Mouse (Mus musculus) embryonic facial prominence, embryonic 10.5 days (tissue): Measurements from ENCODE around the gene Tmc2. TPM values are rescaled to one million over a fixed set of nuclear protein-coding genes. Genes with fewer than 3 reads are reported as not detected.
A peak's percentile ranks its signal among the peaks of the same experiment; 100 is the strongest.

Source experiments
- DNase-seq: peaks from one replicate; pipeline ENCODE4 v3.0.0-alpha.2; 2017; ENCODE audit warnings: low spot score
- H3K27ac ChIP-seq: fragments of 300-500 bp; sonication (generic); replicated peaks from 2 replicates; pipeline ENCODE4 v1.5.1; 2016; ENCODE audit warnings: mild to moderate bottlenecking
- H3K27me3 ChIP-seq: fragments of 300-500 bp; sonication (generic); replicated peaks from 2 replicates; pipeline ENCODE4 v1.6.1; 2016; ENCODE audit warnings: low read depth, mild to moderate bottlenecking; ENCODE audit not compliant: poor library complexity, severe bottlenecking
- H3K36me3 ChIP-seq: fragments of 300-500 bp; sonication (generic); replicated peaks from 2 replicates; pipeline ENCODE4 v1.6.1; 2016; ENCODE audit warnings: mild to moderate bottlenecking, moderate library complexity
- H3K4me1 ChIP-seq: fragments of 300-500 bp; sonication (generic); 2 replicates; pipeline ENCODE4 v1.6.1; 2016
- H3K4me3 ChIP-seq: fragments of 300-500 bp; sonication (generic); 2 replicates; pipeline ENCODE4 v1.5.1; 2016; ENCODE audit warnings: mild to moderate bottlenecking, moderate library complexity
- H3K9me3 ChIP-seq: fragments of 300-500 bp; sonication (generic); 2 replicates; pipeline ENCODE4 v1.6.1; 2016; ENCODE audit warnings: mild to moderate bottlenecking
- WGBS: fragments of 180-500 bp; shearing (Covaris S2); methylation state at CpG from one replicate; pipeline ENCODE4 v1.1.7; 2016; 5-methylcytosine and 5-hydroxymethylcytosine counted together
- polyA plus RNA-seq: library from polyadenylated mRNA; unstranded; fragments of >200 nt; fragmentation: Nextera tagmentation; extraction: Ambion mirVana; gene quantifications from 2 replicates; pipeline ENCODE4 v1.2.1, GENCODE M21; 2016

Tmc2 gene
- polyA plus RNA-seq, 1 experiment from 2014 or later = not detected

DNA sequence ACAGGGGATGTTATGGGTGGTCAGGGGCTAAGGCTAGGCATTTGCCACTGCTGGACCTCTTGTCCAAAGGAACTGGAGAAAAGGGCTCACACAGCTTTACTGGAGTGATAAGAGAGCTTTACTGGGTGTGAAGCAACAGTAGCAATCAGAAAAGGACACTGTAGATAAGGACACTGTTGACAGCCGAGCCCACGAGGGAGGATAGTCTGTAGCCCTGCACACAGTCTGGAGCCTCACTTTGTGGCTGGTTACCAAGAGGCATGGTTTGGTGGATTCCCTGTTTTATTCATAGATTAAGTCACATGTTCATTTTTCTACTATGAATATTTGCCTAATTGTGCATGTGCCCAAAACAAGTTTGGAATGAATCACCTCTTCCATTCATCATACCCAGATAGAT is 67.4 kb downstream of the Tmc2 start:
- H3K27me3 ChIP-seq = no peaks in the 10 kb centered on the region
- no peaks in the 10 kb centered on the region for H3K4me1 ChIP-seq
- DNase-seq = no peak
- no peak overlapping the region for H3K27ac ChIP-seq
- H3K9me3 ChIP-seq = no peaks in the 10 kb centered on the region
- 84% methylated on average over 2 of the region's 2 CpGs for WGBS
- no peaks in the 10 kb centered on the region for H3K36me3 ChIP-seq
- no peak overlapping the region for H3K4me3 ChIP-seq

DNA sequence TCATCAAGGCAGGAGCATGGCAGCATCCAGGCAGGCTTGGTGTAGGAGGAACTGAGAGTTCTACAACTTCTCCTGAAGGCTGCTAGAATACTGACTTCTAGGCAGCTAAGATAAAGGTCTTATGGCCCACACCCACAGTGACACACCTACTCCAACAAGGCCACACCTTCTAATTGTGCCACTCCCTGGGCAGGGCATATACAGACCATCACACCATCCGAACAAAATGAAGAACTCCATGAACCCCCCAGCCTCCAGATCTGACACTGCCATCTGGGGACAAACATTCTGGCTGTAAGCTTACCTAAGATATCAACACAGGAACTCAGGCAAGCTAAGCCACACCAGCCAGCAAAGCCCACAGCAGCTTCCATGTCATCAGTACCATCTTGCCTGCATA is 70.5 kb downstream of the Tmc2 start:
- no peak overlapping the region for H3K27ac ChIP-seq
- no peaks in the 10 kb centered on the region for H3K27me3 ChIP-seq
- no peaks in the 10 kb centered on the region for H3K9me3 ChIP-seq
- no peaks in the 10 kb centered on the region for H3K4me1 ChIP-seq
- H3K36me3 ChIP-seq = no peaks in the 10 kb centered on the region
- no peak for DNase-seq
- 91% methylated on average over 1 of the region's 1 CpGs for WGBS
- no peak overlapping the region for H3K4me3 ChIP-seq

DNA sequence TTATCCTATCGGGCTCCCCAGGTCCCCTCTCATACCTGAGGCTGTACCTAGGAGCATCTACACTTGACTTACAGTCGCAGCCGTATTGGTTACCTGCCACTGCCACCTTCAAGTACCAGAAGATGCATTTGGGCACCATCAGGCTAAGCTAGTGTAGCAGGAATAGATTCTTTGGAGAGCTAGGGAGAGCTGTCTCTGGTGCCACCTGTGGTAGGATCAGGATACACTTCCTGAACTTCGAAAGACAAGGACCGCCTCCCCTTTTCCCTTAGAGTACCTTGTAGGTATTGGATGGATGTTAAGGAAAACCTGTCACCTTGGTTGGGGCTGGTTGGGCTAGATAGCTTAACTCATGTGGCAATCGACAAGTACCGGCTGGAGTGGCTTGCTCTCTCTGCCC is 73.1 kb downstream of the Tmc2 start:
- no peaks in the 10 kb centered on the region for H3K36me3 ChIP-seq
- H3K27ac ChIP-seq = no peak overlapping the region
- DNase-seq = no peak
- H3K9me3 ChIP-seq = no peaks in the 10 kb centered on the region
- H3K4me1 ChIP-seq = peaks cover 3% of the 10 kb centered on the region
- no peak overlapping the region for H3K4me3 ChIP-seq
- 69% methylated on average over 7 of the region's 7 CpGs for WGBS
- H3K27me3 ChIP-seq = no peaks in the 10 kb centered on the region

DNA sequence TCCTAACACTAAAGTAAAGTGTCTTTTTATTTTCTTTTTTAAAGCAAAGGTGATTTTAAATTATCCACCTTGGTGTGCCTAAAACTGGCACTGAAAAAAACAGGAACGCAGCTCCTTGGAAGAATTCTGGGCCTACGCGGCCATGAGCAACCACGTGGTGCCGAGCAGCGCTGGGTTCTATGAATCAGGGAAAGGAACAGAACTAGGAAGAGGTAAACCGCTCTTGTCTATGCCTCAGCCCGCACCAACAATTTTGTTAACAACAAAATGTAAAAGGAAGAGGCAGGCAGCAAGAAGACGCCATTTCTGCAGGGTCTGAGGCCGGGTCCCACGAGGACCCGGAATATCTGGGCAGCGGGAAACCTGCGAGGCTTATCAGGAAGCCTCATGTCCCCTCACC is 78.7 kb downstream of the Tmc2 start:
- peak overlapping the region; percentile 98 for H3K27ac ChIP-seq
- H3K9me3 ChIP-seq = no peaks in the 10 kb centered on the region
- peaks cover 28% of the 10 kb centered on the region for H3K4me1 ChIP-seq
- H3K27me3 ChIP-seq = no peaks in the 10 kb centered on the region
- no peak for DNase-seq
- 2% methylated on average over 14 of the region's 14 CpGs for WGBS
- H3K36me3 ChIP-seq = peaks cover 39% of the 10 kb centered on the region
- peak overlapping the region; percentile 93 for H3K4me3 ChIP-seq

DNA sequence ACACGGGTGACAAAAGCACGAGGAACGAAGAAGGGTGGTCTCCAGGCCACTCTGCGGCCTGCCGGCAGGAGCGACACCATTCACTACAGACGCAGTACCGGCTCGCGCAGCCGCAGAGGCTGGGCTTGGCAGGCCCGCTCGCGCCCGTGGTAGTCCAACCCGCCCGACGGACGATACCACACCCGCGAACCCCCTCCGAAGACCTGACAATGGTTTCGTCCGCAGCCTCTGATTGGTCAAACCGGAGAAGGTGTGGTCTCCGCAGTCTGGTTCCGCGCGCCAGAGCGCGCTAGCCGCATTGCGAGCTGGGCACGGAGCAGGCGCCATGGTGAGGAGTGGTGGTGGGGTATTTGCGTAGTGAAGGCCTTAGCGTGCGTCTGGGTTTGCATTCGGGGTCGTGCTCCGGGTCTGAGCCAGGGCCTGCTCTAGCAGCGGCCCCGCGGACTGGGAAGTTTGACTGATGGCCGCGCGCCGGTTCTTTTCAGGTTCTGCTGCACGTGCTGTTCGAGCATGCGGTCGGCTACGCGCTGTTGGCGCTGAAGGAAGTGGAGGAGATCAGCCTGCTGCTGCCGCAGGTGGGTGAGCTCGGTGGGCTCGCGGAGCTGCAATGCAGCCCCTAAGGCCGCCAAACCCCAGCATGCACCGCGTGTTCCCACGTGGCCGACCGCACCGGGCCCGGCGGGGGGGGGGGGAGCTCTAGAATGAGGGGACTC is 79.3 kb downstream of the Tmc2 start, which contains the start of gene Nop56:
Gene Nop56 (plus strand): TSS at position 282 of the 713 bp plus-strand sequence.
- Histone ChIP-seq H3K27ac (peak within 1 kb of the TSS; percentile 98), H3K4me1 (peaks cover 28% of the 10 kb centered on the region), H3K36me3 (peaks cover 43% of the 10 kb centered on the region), H3K9me3 (no peaks in the 10 kb centered on the region), H3K27me3 (no peaks in the 10 kb centered on the region), H3K4me3 (peak within 1 kb of the TSS; percentile 93)
- peak; percentile 99 for DNase-seq
- under 1% methylated on average over 68 of the region's 68 CpGs for WGBS

DNA sequence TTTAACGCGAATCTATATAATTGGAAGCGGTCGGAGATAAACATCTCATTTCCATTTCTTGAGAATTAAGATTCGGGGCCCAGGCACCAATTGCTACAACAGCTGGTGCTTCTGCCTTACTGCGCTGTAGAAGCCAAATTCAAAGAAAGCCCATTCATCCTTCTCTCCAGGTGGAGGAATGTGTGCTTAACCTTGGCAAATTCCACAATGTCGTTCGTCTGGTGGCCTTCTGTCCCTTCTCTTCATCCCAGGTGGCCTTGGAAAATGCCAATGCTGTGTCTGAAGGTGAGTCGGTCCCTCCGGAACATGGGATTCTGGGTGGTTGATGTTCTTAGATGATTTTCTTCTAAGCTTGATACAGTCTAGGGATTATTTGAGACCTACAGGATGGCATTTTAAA is 79.9 kb downstream of the Tmc2 start:
- peak overlapping the region; percentile 93 for H3K4me3 ChIP-seq
- H3K4me1 ChIP-seq = peaks cover 28% of the 10 kb centered on the region
- no peaks in the 10 kb centered on the region for H3K9me3 ChIP-seq
- H3K27ac ChIP-seq = peak overlapping the region; percentile 98
- under 1% methylated on average over 10 of the region's 10 CpGs for WGBS
- no peak for DNase-seq
- no peaks in the 10 kb centered on the region for H3K27me3 ChIP-seq
- peaks cover 48% of the 10 kb centered on the region for H3K36me3 ChIP-seq

DNA sequence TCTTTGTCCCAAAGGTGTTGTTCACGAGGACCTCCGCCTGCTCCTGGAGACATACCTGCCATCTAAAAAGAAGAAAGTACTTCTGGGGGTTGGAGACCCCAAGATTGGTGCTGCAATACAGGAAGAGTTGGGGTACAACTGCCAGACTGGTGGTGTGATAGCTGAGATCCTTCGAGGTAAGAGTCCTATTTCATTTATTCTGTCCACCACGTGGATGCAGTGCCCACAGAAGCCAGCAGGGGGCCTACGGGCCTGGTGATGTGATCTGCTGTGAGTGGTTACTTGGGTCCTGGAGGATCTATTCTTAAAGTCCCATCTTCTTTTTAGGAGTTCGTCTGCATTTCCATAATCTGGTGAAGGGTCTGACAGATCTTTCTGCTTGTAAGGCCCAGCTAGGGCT is 80.7 kb downstream of the Tmc2 start:
- DNase-seq = peak; percentile 86
- H3K27me3 ChIP-seq = no peaks in the 10 kb centered on the region
- peaks cover 56% of the 10 kb centered on the region for H3K36me3 ChIP-seq
- H3K9me3 ChIP-seq = no peaks in the 10 kb centered on the region
- peaks cover 28% of the 10 kb centered on the region for H3K4me1 ChIP-seq
- peak overlapping the region; percentile 93 for H3K4me3 ChIP-seq
- WGBS = 41% methylated on average over 6 of the region's 6 CpGs
- 0 out of 2 replicates have a peak overlapping the region, but pooled peaks have one; percentile 98 for H3K27ac ChIP-seq

DNA sequence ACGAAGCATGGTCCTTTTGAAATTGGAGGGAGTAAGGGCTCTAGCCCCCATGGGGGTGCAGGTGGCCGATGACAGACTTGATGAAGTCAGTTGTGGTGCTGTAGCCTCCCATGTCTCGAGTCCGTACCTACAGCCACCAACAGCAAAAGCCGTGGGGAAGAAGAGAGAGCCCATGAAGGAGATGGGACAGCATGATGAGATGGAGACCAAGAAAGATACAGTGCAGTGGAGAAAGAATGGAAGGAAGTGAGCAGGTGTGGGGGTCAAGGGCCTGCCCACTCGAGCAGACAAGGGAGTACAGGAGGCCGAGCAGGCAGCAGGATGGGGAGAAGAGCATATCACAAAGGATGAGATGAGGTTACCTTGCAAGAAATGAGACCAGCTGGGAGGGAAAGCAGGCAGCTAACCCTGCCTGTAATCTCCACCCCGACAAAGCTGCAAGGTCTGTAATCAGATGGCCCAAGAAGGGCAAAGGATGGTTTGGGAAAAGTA is 84.7 kb downstream of the Tmc2 start:
- H3K4me1 ChIP-seq = peaks cover 29% of the 10 kb centered on the region
- H3K36me3 ChIP-seq = peaks cover 68% of the 10 kb centered on the region
- no peaks in the 10 kb centered on the region for H3K27me3 ChIP-seq
- 0 out of 2 replicates have a peak overlapping the region, but pooled peaks have one; percentile 16 for H3K4me3 ChIP-seq
- DNase-seq = peak; percentile 18
- H3K27ac ChIP-seq = no peak overlapping the region
- 42% methylated on average over 8 of the region's 8 CpGs for WGBS
- no peaks in the 10 kb centered on the region for H3K9me3 ChIP-seq

DNA sequence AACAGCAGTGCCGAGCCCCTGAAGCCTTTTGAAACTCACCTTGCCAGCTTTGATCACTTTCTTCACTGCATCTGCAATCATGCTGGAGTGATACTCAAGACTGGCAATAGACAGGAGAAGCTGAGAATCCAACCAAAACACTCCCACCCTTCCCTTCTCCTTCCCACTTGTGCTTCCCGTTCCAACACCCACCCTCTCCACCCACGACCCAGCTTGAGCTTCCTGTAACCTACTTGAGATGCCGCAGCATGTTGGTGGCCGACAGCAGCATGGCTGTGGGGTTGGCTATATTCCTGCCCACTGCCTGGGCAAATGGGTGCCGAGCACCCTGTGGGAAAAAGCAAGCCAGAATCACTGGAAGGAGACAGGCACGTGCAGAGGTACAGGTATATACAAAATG is 85.2 kb downstream of the Tmc2 start:
- 73% methylated on average over 7 of the region's 7 CpGs for WGBS

DNA sequence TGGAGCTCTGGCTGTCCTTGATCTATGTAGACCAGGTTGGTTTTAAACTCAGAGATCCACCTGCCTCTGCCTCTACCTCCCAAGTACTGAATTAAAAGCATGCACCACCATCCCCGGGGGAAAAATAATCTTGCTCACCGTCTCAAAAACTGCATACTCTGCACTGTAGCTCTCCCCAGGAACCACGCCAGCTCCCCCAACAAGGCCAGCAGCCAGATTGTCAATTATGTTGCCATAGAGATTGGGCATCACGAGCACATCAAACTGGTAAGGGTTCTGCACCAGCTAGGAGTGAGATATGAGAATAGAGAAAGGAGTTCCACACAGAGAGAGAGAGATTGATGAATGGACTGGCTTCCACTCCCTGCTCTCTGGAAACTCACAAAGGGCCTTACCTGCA is 85.8 kb downstream of the Tmc2 start:
- Histone ChIP-seq H3K27ac (no peak overlapping the region), H3K36me3 (peaks cover 60% of the 10 kb centered on the region), H3K9me3 (no peaks in the 10 kb centered on the region), H3K4me3 (no peak overlapping the region), H3K4me1 (peaks cover 32% of the 10 kb centered on the region), H3K27me3 (no peaks in the 10 kb centered on the region)
- no peak for DNase-seq
- 81% methylated on average over 4 of the region's 4 CpGs for WGBS

More for the DNA sequence above, 85.2 kb downstream of the Tmc2 start:
- Histone ChIP-seq H3K27me3 (no peaks in the 10 kb centered on the region), H3K9me3 (no peaks in the 10 kb centered on the region), H3K4me1 (peaks cover 35% of the 10 kb centered on the region), H3K27ac (no peak overlapping the region), H3K36me3 (peaks cover 64% of the 10 kb centered on the region), H3K4me3 (0 out of 2 replicates have a peak overlapping the region, but pooled peaks have one; percentile 16)
- no peak for DNase-seq

DNA sequence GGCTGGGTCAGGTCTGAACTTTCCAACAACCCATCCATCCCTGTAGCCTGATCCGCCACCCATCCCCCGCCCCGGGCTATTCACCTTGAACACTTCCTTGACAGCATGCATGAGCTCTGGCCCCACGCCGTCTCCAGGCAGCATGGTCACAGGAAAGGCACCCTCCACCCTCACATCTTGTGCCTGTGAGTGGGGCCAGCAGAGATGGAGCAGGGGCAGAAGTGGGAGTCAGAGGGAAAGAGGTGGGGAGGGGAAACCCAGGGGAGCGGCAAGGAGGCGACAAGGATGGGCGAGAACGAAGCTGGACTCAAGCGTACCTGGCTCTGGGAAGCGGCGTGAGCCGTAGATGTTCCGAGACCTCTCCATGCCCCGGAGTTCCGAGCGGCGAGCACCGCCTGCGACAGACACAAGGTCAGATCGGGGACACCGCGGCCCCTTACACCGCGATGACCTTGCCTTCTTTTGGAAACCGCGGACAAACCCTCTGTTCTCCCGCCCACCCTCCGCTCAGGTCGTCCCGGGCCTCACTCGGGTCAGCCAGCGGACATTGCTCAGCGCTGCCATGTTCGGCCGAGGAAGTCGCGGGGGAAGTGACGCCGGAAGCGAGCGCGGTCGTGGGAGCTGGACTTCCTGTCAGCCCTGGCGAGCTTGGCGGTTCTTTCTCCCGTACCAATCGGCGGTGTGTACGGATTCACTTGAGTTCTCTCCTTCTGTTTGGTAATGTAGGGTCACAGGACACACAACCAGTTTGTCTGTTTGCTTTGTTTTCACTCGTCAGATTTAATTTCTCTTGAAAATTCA is 89.1 kb downstream of the Tmc2 start, which contains the start of gene Idh3b:
Gene Idh3b (minus strand): TSS at position 694 of the 801 bp plus-strand sequence.
- H3K27me3 ChIP-seq = no peaks in the 10 kb centered on the region
- under 1% methylated on average over 51 of the region's 51 CpGs for whole genome bisulfite sequencing
- DNase-seq = peak; percentile 92
- peaks cover 31% of the 10 kb centered on the region for H3K36me3 ChIP-seq
- H3K9me3 ChIP-seq = no peaks in the 10 kb centered on the region
- H3K27ac ChIP-seq = peak within 1 kb of the TSS; percentile 89
- H3K4me1 ChIP-seq = peaks cover 18% of the 10 kb centered on the region
- peak within 1 kb of the TSS; percentile 98 for H3K4me3 ChIP-seq

DNA sequence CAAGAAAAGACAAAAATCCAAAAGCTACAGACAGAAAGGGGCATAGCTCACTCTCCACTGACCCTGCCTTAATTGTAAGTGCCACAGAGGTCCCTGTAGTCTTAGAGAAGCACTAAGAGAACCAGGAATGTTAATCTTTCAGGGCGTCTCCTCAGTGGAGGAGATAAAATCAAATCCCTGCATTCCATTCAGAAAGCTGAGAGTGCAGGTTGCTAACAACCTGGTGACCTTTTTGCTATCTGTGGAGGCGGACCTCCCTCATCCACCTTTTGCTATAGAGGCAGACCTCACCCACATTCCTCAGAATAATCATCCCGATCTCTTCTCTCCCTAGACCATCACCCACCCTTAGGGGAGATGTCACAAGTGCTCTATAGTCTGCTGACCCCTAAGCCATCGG is 94.1 kb downstream of the Tmc2 start:
- peaks cover 35% of the 10 kb centered on the region for H3K4me1 ChIP-seq
- peaks cover 25% of the 10 kb centered on the region for H3K27me3 ChIP-seq
- no peak for DNase-seq
- 61% methylated on average over 4 of the region's 4 CpGs for WGBS
- H3K36me3 ChIP-seq = 0 out of 2 replicates have a peak, but pooled peaks cover 3% of the 10 kb centered on the region
- H3K27ac ChIP-seq = no peak overlapping the region
- no peak overlapping the region for H3K4me3 ChIP-seq
- H3K9me3 ChIP-seq = no peaks in the 10 kb centered on the region
